Mouse (Mus musculus) WW6 (cell line): ENCODE data around the gene Sh3yl1.

ENCODE experiments used
- DNase-seq: peaks from one replicate; pipeline ENCODE4 v3.0.0-alpha.2; 2013; ENCODE audit warnings: low read depth, low spot score

The Sh3yl1 gene

DNA sequence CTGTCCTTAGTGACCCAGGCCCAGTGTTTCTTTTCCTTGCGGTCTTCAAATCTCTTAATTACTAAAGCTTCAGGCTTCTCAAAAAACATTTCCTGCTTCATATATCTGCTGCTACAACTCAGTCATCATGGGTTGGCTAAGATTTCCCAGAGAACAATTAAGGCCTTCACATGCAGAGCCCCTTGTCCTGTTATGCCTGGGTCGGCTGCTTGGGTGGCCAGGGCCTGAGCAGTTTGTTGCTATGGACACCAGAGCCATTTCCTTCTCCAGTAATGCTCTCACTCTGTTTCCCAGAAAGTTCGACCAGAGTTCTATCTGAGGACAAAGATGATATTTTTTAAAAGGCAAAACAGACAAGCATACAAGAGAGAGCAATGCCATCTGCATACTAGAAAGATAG lies 32.7 kb downstream of the Sh3yl1 start:
- no peak for DNase-seq

DNA sequence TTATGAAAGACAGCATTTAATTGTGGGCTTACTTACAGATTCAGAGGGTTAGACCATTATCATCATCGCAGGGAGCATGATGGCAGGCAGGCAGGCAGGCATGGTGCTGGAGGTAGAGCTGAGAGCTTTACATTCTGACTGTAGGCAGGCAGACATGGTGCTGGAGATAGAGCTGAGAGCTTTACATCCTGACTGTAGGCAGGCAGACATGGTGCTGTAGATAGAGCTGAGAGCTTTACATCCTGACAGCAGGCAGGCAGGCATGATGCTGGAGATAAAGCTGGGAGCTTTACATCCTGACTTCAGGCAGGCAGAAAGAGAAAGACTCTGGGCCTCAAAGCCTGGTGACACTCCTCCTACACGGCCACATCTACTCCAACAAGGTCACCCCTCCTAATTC lies 59.2 kb downstream of the Sh3yl1 start:
- DNase-seq = no peak

DNA sequence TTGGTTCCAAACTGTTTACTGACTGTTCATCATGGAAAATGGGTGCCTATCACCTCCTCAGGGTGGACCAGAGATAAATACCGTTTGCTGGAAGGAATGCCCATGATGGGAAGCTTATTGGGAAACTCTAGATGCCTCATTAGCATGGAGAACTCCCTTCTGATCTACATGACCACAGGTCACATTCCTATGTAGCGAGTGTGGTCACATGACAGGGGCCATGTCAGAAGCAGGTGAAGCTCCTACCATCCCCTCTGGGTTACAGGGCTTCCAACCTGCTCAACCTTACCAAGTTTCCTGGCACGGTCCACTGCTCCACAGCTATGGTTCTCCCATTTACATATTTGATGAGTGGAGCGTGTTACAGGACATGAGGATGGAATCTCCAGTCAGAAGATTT lies 92.3 kb downstream of the Sh3yl1 start:
- no peak for DNase-seq

DNA sequence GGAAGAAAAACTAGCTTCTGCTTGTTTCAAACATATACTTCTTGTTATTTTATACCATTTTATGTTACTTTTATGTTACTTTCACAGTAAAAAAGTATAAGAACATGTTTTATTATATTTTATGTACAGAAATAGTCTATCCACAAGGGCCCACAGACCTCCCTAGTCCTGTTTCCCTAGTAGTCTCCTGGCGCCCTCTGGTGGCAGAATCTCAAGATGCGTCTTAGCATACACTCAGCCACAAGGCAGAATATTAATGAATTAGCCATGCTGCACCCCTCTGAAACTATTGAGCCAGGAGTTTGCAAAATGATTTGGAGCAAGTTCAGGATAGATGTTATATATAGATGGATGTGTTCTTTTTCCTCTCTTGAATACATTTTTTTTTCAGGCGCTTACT lies 93.5 kb downstream of the Sh3yl1 start:
- DNase-seq = peak; percentile 39

DNA sequence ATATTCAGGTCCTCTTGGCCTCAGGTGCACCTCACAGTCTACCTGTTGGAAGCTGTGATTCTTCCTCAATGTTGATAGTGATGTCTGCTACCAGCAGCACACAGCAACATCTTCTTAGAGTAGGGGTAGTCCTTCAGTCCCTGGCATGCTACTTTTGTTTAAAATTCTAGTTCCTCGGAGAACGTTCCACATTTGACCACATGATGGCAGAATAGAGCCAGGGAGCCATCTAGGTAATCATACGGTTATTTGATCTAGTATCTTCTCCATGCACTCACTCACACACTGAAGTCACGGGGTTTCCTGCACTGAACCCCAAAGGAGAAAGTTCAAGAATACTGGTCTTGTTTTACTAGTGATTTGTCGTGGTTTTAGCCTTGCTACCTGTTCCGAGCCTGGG lies 96.7 kb downstream of the Sh3yl1 start:
- DNase-seq = no peak
